Mouse (Mus musculus) hindbrain, embryonic 16.5 days (tissue): Measurements from ENCODE around the gene Mfap3l. TPM values are rescaled to one million over a fixed set of nuclear protein-coding genes. Genes with fewer than 3 reads are reported as not detected.

Experiments used
- ATAC-seq: fragments of 200-750 bp; cut with Nextera tagmentation; 2 replicates; pipeline ENCODE4 v1.8.0; 2017; ENCODE audit warnings: moderate TSS enrichment, moderate library complexity
- H3K27ac ChIP-seq: fragments of 300-500 bp; sonication (generic); 2 replicates; pipeline ENCODE4 v1.5.1; 2014; ENCODE audit warnings: low read depth, mild to moderate bottlenecking, control low read depth, low read length, moderate library complexity
- H3K27me3 ChIP-seq: fragments of 300-500 bp; sonication (generic); replicated peaks from 2 replicates; pipeline ENCODE4 v1.6.1; 2014; ENCODE audit warnings: low read length; ENCODE audit not compliant: control insufficient read depth, insufficient read depth
- H3K36me3 ChIP-seq: fragments of 300-500 bp; sonication (generic); 2 replicates; pipeline ENCODE4 v1.6.1; 2014; ENCODE audit warnings: mild to moderate bottlenecking, low read length, moderate library complexity, mixed read lengths; ENCODE audit not compliant: control insufficient read depth, insufficient read depth
- H3K4me1 ChIP-seq: fragments of 300-500 bp; sonication (generic); 2 replicates; pipeline ENCODE4 v1.6.1; 2014; ENCODE audit warnings: low read depth, low read length; ENCODE audit not compliant: control insufficient read depth, insufficient read depth
- H3K4me2 ChIP-seq: fragments of 300-500 bp; sonication (generic); 2 replicates; pipeline ENCODE4 v1.6.1; 2014; ENCODE audit warnings: mild to moderate bottlenecking, low read length, control low read depth, moderate library complexity
- H3K4me3 ChIP-seq: fragments of 300-500 bp; sonication (generic); 2 replicates; pipeline ENCODE4 v1.5.1; 2014; ENCODE audit warnings: mild to moderate bottlenecking, low read length, control low read depth, moderate library complexity
- H3K9ac ChIP-seq: fragments of 300-500 bp; sonication (generic); 2 replicates; pipeline ENCODE4 v1.6.1; 2014; ENCODE audit warnings: low read depth, mild to moderate bottlenecking, control low read depth, low read length, moderate library complexity
- H3K9me3 ChIP-seq: fragments of 300-500 bp; sonication (generic); 2 replicates; pipeline ENCODE4 v1.6.1; 2014; ENCODE audit warnings: mild to moderate bottlenecking, low read length, moderate library complexity; ENCODE audit not compliant: control insufficient read depth
- WGBS: fragments of 180-500 bp; shearing (Covaris S2); extraction: QIAGEN DNeasy Blood & Tissue Kit; methylation state at CpG from one replicate; pipeline ENCODE4 v1.1.7; 2014; 5-methylcytosine and 5-hydroxymethylcytosine counted together
- polyA plus RNA-seq: library from polyadenylated mRNA; unstranded; fragments of >200 nt; fragmentation: Nextera tagmentation; extraction: Ambion mirVana; gene quantifications from 2 replicates; pipeline ENCODE4 v1.2.1, GENCODE M21; 2015

Mfap3l gene
- polyA plus RNA-seq, 1 experiment from 2014 or later = 5.3 TPM

DNA sequence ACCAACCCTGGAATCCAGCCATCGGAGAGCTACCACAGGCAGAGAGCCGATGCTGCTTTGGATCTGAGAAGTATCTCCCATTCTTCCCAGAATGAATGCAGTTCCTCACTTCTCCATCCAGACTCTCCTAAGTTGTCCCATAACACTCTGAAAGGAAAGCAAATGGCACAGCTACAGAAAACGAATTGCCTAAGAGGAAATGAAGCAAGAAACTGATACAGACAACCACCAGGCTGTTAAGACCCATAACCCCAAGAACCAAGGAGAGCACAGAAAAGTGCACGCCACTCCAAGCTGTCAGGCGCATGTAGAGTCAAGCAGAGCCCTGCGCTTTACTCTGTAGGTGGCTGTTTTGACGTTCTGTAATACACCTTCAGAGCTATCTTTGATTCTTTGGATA is 7.9 kb upstream of the Mfap3l start:
- H3K4me2 ChIP-seq = no peak overlapping the region

DNA sequence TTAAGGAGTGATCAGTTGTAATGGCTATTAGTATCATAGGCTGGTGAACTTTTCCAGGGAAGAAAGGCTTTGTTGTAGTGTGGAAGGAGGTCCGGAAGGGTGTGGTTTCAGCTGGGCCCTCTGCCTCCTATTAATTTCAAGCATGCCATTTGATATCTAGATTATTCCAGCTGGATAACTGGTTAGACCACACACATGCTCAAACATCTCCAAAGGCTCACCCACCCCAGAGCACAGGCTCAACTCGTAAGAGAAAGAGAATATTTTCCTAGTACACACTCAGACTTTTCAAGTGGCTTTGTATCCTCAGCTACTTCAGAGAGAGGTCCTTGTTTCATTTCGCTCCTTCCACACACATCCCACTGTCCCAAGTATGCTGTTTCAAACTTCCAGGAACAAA is 4.7 kb upstream of the Mfap3l start:
- ATAC-seq = no peak
- Histone ChIP-seq H3K4me1 (peaks cover 3% of the 10 kb centered on the region), H3K36me3 (no peaks in the 10 kb centered on the region), H3K9ac (no peak overlapping the region), H3K27me3 (no peaks in the 10 kb centered on the region; the same call in 1 of the 2 replicates), H3K27ac (no peak overlapping the region), H3K9me3 (no peaks in the 10 kb centered on the region), H3K4me2 (no peak overlapping the region), H3K4me3 (no peak overlapping the region)
- WGBS = 80% methylated on average over 3 of the region's 3 CpGs

More for the DNA sequence above, 7.9 kb upstream of the Mfap3l start:
- no peak for ATAC-seq
- H3K9ac ChIP-seq = no peak overlapping the region
- no peaks in the 10 kb centered on the region for H3K4me1 ChIP-seq
- H3K27ac ChIP-seq = no peak overlapping the region
- no peaks in the 10 kb centered on the region for H3K9me3 ChIP-seq
- H3K36me3 ChIP-seq = no peaks in the 10 kb centered on the region
- no peak overlapping the region for H3K4me3 ChIP-seq
- H3K27me3 ChIP-seq = no peaks in the 10 kb centered on the region; the same call in 1 of the 2 replicates
- WGBS = 89% methylated on average over 7 of the region's 7 CpGs

DNA sequence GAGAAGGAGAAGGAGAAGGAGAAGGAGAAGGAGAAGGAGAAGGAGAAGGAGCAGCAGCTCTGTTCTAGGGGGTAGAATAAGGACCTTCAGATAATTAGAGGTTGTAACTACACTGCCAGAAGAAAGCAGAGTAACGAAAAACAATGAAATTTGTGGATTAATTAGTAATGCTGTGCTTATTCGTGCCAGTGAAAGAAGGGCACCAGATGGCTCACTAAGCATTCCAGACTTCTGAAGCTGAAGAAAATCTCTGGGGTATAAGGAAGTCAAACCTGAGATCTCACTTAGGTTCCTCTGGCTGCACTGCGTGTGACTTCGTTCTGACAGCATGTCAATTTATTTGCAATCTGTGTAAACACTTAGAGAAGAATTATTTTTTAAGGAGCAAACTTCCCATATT is 3.6 kb upstream of the Mfap3l start:
- Histone ChIP-seq H3K4me2 (no peak overlapping the region), H3K27me3 (no peaks in the 10 kb centered on the region; the same call in 1 of the 2 replicates), H3K9me3 (no peaks in the 10 kb centered on the region), H3K9ac (no peak overlapping the region), H3K27ac (no peak overlapping the region), H3K4me1 (peaks cover 3% of the 10 kb centered on the region), H3K4me3 (no peak overlapping the region), H3K36me3 (no peaks in the 10 kb centered on the region)
- WGBS = 56% methylated on average over 4 of the region's 4 CpGs
- ATAC-seq = no peak

DNA sequence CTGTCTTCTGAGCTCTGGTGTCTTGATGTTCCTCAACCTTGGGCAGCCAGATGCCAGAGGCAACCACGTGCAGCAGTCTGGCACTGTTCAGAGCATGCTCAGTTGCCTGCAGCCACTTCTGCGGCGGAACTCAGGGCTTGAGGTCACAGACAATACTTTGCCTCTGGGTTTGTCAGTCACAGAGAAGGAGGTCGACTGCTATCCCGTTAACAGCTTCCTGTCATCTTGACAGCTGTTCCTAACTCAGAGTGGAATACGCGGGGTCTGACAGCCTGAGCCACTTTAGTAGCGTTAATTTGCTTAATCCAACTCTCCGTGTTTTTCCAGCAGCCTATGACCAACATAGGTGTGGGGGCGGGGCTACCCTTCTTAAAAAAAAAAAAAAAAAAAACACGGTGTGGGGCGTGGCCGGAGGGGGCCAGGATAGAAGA is 1.1 kb upstream of the Mfap3l start:
- peak overlapping the region; percentile 48 for H3K27ac ChIP-seq
- under 1% methylated on average over 13 of the region's 13 CpGs for WGBS
- ATAC-seq = peak; percentile 62

DNA sequence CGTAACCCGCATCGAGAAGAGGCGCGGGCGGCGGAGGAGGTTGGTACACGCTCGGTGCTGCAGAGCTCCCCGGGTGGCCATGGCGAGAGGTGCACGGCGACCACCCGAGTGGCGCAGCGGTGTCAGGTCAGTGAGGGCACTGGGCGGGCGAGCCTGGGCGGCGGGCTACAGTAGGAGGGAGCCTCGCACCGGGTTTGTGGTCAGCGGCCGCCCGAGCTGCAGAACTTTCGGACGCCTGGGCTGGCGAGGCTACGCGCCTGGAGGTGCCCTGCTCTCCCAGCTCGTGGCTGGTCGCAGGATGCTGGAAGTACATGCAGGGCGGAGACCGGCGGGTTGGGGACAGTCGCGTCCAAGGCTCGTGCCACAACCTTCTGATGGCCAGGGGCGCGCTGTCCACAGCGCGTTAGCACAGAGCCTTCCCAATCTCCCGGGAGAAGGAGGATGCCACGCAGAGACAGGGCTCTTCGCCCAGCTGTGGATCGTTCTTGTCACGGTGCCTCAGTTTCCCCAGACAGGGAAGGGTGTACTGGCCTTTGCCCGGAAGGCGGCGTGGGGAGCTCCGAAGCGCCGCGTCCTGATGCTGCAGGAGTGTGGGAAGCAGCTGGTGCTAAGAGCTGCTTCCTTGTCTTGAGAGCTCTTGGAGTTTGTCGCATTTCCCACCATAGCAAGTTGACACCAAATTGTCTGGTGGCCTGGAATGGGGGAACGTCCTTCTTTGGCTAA is 467 bp downstream of the Mfap3l start:
- under 1% methylated on average over 55 of the region's 56 CpGs for whole genome bisulfite sequencing
- peak overlapping the region; percentile 73 for H3K4me3 ChIP-seq
- no peaks in the 10 kb centered on the region; the same call in 1 of the 2 replicates for H3K27me3 ChIP-seq
- H3K36me3 ChIP-seq = no peaks in the 10 kb centered on the region
- H3K27ac ChIP-seq = peak overlapping the region; percentile 80
- H3K4me2 ChIP-seq = peak overlapping the region; percentile 96
- H3K9ac ChIP-seq = peak overlapping the region; percentile 80
- H3K4me1 ChIP-seq = peaks cover 3% of the 10 kb centered on the region
- ATAC-seq = peak; percentile 2
- no peaks in the 10 kb centered on the region for H3K9me3 ChIP-seq

More for the DNA sequence above, 1.1 kb upstream of the Mfap3l start:
- no peaks in the 10 kb centered on the region for H3K36me3 ChIP-seq
- H3K4me3 ChIP-seq = peak overlapping the region; percentile 73
- peak overlapping the region; percentile 49 for H3K9ac ChIP-seq
- H3K27me3 ChIP-seq = no peaks in the 10 kb centered on the region; the same call in 1 of the 2 replicates
- peak overlapping the region; percentile 96 for H3K4me2 ChIP-seq
- no peaks in the 10 kb centered on the region for H3K9me3 ChIP-seq
- peaks cover 3% of the 10 kb centered on the region for H3K4me1 ChIP-seq

DNA sequence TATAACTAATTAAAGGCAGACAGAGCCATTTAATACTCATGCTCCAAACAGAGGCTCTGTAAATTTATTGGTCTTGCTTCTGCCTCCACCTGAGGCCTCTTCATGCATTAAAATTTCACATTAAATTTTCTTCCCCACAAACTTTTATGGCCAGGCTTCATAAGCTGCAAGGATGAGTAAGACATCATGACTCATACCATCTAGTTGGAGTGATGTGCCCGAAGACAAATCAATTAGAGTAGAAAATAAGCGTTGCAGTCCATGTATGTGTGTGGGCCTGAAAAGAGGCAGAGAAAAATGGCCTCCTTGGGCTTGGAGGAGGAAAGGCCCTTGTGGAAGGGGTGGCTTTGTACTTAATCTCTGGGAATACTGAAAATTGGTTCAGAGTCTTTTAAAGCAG is 2.3 kb downstream of the Mfap3l start:
- Histone ChIP-seq H3K27ac (no peak overlapping the region), H3K4me1 (peaks cover 3% of the 10 kb centered on the region), H3K4me2 (no peak overlapping the region), H3K4me3 (no peak overlapping the region), H3K9me3 (no peaks in the 10 kb centered on the region), H3K27me3 (no peaks in the 10 kb centered on the region; the same call in 1 of the 2 replicates), H3K9ac (no peak overlapping the region), H3K36me3 (no peaks in the 10 kb centered on the region)
- ATAC-seq = no peak
- 82% methylated on average over 2 of the region's 2 CpGs for WGBS

DNA sequence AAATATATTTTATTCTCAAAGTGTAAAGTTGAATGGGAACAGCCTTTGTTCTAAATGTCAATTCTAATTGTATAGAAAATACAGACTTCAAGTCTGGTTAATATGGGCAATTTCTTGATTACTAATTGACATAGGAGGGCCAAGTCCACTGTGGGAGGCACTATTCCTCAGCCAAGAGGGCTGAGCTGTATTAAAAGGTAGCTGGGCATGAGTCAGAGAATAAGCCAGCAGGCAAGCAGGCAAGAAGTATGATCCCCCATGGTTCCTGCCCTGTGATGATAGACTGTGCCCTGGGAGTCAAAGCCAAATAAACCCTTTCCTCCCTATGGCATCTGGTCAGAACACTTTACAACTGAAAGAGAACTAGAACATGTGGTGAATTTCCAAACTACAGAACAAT is 3.2 kb downstream of the Mfap3l start:
- ATAC-seq = no peak
- no peaks in the 10 kb centered on the region for H3K36me3 ChIP-seq
- H3K27me3 ChIP-seq = no peaks in the 10 kb centered on the region
- H3K9me3 ChIP-seq = no peaks in the 10 kb centered on the region
- H3K27ac ChIP-seq = no peak overlapping the region
- H3K4me3 ChIP-seq = no peak overlapping the region
- H3K9ac ChIP-seq = no peak overlapping the region
- peaks cover 3% of the 10 kb centered on the region for H3K4me1 ChIP-seq
- no peak overlapping the region for H3K4me2 ChIP-seq

DNA sequence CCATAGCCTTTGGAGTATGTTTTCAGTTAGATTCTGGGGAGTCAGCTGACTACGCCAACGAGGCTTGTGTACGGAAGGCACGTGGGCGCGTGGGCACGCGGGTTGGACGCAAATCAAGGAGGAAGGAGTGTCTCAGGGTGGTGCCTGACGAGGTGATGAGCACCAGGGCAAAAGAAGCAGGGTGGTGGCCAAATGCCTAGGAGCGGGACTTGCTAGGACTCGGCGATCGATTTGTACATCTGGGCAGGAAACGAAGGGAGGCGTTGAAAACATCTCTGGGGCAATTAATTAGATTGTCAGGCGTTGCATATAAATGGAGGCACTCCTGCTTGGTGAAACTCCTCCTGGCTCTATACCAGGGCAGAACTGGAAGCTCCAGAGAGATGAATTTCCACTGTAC is 7.4 kb downstream of the Mfap3l start:
- H3K9ac ChIP-seq = no peak overlapping the region
- no peak for ATAC-seq
- no peaks in the 10 kb centered on the region for H3K4me1 ChIP-seq
- WGBS = 82% methylated on average over 17 of the region's 17 CpGs
- H3K9me3 ChIP-seq = no peaks in the 10 kb centered on the region
- H3K36me3 ChIP-seq = no peaks in the 10 kb centered on the region
- no peaks in the 10 kb centered on the region for H3K27me3 ChIP-seq
- no peak overlapping the region for H3K27ac ChIP-seq
- no peak overlapping the region for H3K4me2 ChIP-seq
- H3K4me3 ChIP-seq = no peak overlapping the region

DNA sequence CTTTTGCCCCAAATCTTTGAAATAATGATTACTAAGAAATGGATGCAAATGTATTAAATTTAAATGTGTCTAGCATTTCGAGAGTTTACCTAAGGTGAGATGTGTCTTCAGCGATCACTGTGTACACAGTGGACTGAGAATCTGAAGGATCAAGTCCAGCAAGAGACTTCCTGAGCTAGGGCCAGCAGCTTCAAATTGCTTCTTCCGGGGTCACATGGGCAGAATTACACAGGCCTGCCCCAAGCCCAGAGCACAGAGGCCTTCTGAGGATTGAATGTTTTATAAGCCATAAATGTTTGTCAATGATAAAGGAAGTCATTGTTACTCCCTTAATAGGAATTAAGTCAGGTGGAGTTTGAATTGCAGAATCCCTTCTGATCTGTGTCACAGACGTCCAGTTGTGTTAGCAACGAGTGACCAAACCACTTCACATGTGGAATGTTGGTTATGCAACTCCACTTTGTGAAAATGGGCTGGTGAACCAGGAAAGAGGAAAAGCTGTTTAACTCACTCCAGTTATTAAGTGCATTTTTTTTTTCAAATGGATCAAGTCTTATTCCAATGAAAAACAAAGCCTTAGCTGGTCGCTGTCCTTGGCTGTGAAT is 10.9 kb downstream of the Mfap3l start:
- ATAC-seq = no peak
- Histone ChIP-seq H3K4me3 (no peak overlapping the region), H3K4me1 (no peaks in the 10 kb centered on the region), H3K9me3 (no peaks in the 10 kb centered on the region), H3K27me3 (no peaks in the 10 kb centered on the region), H3K4me2 (no peak overlapping the region), H3K27ac (no peak overlapping the region), H3K36me3 (no peaks in the 10 kb centered on the region), H3K9ac (no peak overlapping the region)
- WGBS = 88% methylated on average over 6 of the region's 6 CpGs
